Mouse (Mus musculus) heart, embryonic 10.5 days (tissue): ENCODE measurements around the gene Macrod1. TPM values are rescaled to one million over a fixed set of nuclear protein-coding genes. Genes with fewer than 3 reads are reported as not detected.

Source experiments
- DNase-seq: peaks from one replicate; pipeline ENCODE4 v3.0.0-alpha.2; 2017; ENCODE audit warnings: low spot score
- H3K27ac ChIP-seq: fragments of 300-500 bp; sonication (generic); 2 replicates; pipeline ENCODE4 v1.5.1; 2016; ENCODE audit warnings: mild to moderate bottlenecking
- H3K27me3 ChIP-seq: fragments of 300-500 bp; sonication (generic); 2 replicates; pipeline ENCODE4 v1.6.1; 2016; ENCODE audit warnings: mild to moderate bottlenecking; ENCODE audit not compliant: poor library complexity, insufficient read depth, severe bottlenecking
- H3K36me3 ChIP-seq: fragments of 300-500 bp; sonication (generic); 2 replicates; pipeline ENCODE4 v1.6.1; 2016; ENCODE audit warnings: mild to moderate bottlenecking, moderate library complexity
- H3K4me1 ChIP-seq: fragments of 300-500 bp; sonication (generic); 2 replicates; pipeline ENCODE4 v1.6.1; 2016; ENCODE audit warnings: mild to moderate bottlenecking
- H3K4me3 ChIP-seq: fragments of 300-500 bp; sonication (generic); 2 replicates; pipeline ENCODE4 v1.5.1; 2016; ENCODE audit warnings: mild to moderate bottlenecking, moderate library complexity
- H3K9me3 ChIP-seq: fragments of 300-500 bp; sonication (generic); 2 replicates; pipeline ENCODE4 v1.6.1; 2016; ENCODE audit warnings: mild to moderate bottlenecking, moderate library complexity
- WGBS: fragments of 180-500 bp; shearing (Covaris S2); methylation state at CpG from one replicate; pipeline ENCODE4 v1.1.7; 2016; 5-methylcytosine and 5-hydroxymethylcytosine counted together
- polyA plus RNA-seq: library from polyadenylated mRNA; unstranded; fragments of >200 nt; fragmentation: Nextera tagmentation; extraction: Ambion mirVana; gene quantifications from 2 replicates; pipeline ENCODE4 v1.2.1, GENCODE M21; 2016

The Macrod1 gene
- polyA plus RNA-seq, 1 experiment from 2014 or later = 8.0 TPM

- WGBS = 73% methylated on average over 3 of the region's 3 CpGs
- no peaks in the 10 kb centered on the region for H3K9me3 ChIP-seq
- no peaks in the 10 kb centered on the region for H3K36me3 ChIP-seq
- H3K27ac ChIP-seq = no peak overlapping the region
- no peak for DNase-seq
- peaks cover 38% of the 10 kb centered on the region for H3K4me1 ChIP-seq
- peaks cover 84% of the 10 kb centered on the region for H3K27me3 ChIP-seq
- no peak overlapping the region; the same call in 1 of the 2 replicates for H3K4me3 ChIP-seq
These were observed 87.8 kb downstream of the Macrod1 start for GRCm38 (mm10) chr19:7144458-7144857.

- no peak for DNase-seq
- H3K36me3 ChIP-seq = no peaks in the 10 kb centered on the region
- no peak overlapping the region for H3K4me3 ChIP-seq
- peaks cover 93% of the 10 kb centered on the region for H3K27me3 ChIP-seq
- 68% methylated on average over 13 of the region's 13 CpGs for WGBS
- no peak overlapping the region for H3K27ac ChIP-seq
- no peaks in the 10 kb centered on the region for H3K9me3 ChIP-seq
- H3K4me1 ChIP-seq = peaks cover 44% of the 10 kb centered on the region
These were observed 89.8 kb downstream of the Macrod1 start for GRCm38 (mm10) chr19:7146376-7146775.

DNA sequence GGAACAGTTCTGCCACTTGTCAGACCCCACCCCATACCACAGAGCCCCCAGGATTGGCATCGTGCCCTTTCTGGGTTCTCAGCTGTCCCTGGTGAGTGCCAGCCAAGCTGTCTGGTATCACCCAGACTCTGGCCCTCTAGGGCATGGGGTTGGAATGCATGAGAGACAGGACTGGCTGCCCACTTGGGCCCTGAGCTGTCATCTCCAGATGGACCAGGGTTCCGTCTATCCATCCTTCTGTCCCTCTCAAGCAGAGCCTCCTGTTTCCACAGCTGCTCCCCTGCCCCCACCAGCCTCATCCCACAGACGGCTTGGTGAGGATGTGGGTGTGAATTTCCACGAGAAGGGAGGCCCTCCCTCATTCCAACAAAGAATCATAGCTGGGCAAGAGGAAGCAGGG lies 91.5 kb downstream of the Macrod1 start:
- no peaks in the 10 kb centered on the region for H3K36me3 ChIP-seq
- WGBS = 52% methylated on average over 4 of the region's 4 CpGs
- peaks cover 93% of the 10 kb centered on the region for H3K27me3 ChIP-seq
- H3K4me3 ChIP-seq = no peak overlapping the region
- no peak for DNase-seq
- no peaks in the 10 kb centered on the region for H3K9me3 ChIP-seq
- H3K27ac ChIP-seq = no peak overlapping the region
- peaks cover 37% of the 10 kb centered on the region for H3K4me1 ChIP-seq

GRCm38 (mm10) chr19:7148541-7149085 lies 92.0 kb downstream of the Macrod1 start:
- WGBS = 65% methylated on average over 8 of the region's 8 CpGs
- Histone ChIP-seq H3K4me1 (peaks cover 38% of the 10 kb centered on the region), H3K9me3 (no peaks in the 10 kb centered on the region), H3K27me3 (peaks cover 93% of the 10 kb centered on the region), H3K4me3 (no peak overlapping the region), H3K36me3 (no peaks in the 10 kb centered on the region), H3K27ac (no peak overlapping the region)
- no peak for DNase-seq

DNA sequence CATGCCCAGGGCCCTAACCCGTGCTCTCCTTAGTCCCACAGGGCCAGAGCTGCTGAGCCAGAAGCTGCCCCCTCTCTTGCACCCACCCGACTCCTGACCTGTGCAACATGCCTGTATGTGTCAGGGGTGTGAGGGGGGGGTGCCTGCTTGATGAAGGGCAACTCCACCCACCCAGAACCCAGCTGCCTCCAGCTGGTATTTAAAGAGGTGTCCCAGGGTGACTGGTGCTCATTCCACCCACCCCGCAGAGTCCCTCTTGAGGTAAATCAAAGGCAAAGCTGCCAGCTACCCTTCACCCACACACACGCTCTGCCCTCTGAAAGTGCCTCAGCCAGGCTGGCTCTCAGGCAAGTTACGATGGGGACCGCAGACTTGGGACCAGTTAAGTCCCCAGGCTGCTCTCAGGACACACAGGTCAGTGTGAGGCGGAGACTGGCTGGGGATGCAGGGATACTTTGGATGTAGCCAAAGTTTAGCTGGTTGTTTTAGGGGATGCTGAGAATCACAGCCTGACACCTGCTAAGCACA lies 92.6 kb downstream of the Macrod1 start:
- no peak overlapping the region for H3K4me3 ChIP-seq
- WGBS = 66% methylated on average over 7 of the region's 7 CpGs
- H3K4me1 ChIP-seq = peaks cover 32% of the 10 kb centered on the region
- H3K36me3 ChIP-seq = no peaks in the 10 kb centered on the region
- H3K27ac ChIP-seq = 0 out of 2 replicates have a peak overlapping the region, but pooled peaks have one; percentile 16
- H3K27me3 ChIP-seq = peaks cover 97% of the 10 kb centered on the region
- H3K9me3 ChIP-seq = no peaks in the 10 kb centered on the region
- no peak for DNase-seq

GRCm38 (mm10) chr19:7151300-7151926 lies 94.8 kb downstream of the Macrod1 start:
- no peaks in the 10 kb centered on the region for H3K9me3 ChIP-seq
- peaks cover 46% of the 10 kb centered on the region for H3K4me1 ChIP-seq
- H3K36me3 ChIP-seq = no peaks in the 10 kb centered on the region
- WGBS = 66% methylated on average over 7 of the region's 7 CpGs
- H3K27me3 ChIP-seq = peaks cover 88% of the 10 kb centered on the region
- no peak overlapping the region for H3K4me3 ChIP-seq
- no peak for DNase-seq
- H3K27ac ChIP-seq = peak overlapping the region; percentile 81

DNA sequence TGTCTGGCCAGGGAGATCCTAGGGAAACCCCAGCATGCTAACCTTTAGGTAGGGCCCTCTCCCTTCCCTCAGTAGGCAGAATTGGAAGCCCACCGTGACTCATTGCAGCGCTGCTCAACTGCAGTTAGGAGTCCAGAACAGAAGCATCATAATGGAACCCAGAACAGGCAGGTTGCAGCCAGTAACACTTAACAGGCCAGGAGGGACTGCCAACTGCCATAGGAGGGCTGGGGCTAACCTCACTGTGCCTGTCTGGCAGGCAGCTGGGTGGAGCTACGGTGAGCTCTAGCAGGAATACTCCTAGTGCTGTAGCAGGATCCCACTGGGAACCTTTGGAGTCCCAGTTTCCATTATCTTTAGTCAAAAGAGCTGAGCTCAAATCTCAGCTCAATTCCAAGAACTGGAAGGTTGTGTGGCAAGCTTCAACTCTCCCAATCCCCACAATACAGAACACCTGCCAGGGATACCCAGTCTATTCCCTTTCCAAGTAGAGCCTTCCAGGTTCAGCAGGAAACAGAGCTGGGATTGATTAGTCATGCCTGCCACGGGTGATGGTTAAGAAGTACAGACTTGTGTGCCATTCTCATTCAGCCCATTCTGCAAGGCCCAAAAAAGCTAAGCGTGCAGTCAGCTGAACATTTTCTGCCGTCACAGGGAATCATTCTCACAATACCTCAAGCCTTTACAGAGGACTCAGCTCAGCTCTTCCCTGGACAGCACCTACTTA lies 95.5 kb downstream of the Macrod1 start:
- Histone ChIP-seq H3K4me1 (peaks cover 50% of the 10 kb centered on the region), H3K36me3 (no peaks in the 10 kb centered on the region), H3K4me3 (no peak overlapping the region), H3K27ac (peak overlapping the region; percentile 81; the same call in 1 of the 2 replicates), H3K9me3 (no peaks in the 10 kb centered on the region), H3K27me3 (peaks cover 88% of the 10 kb centered on the region)
- WGBS = 88% methylated on average over 6 of the region's 6 CpGs
- DNase-seq = no peak

GRCm38 (mm10) chr19:7153232-7153631 lies 96.6 kb downstream of the Macrod1 start:
- WGBS = 22% methylated on average over 7 of the region's 7 CpGs
- Histone ChIP-seq H3K36me3 (no peaks in the 10 kb centered on the region), H3K4me3 (no peak overlapping the region), H3K4me1 (peaks cover 54% of the 10 kb centered on the region), H3K9me3 (no peaks in the 10 kb centered on the region), H3K27me3 (peaks cover 88% of the 10 kb centered on the region), H3K27ac (no peak overlapping the region)
- no peak for DNase-seq

GRCm38 (mm10) chr19:7155196-7155595 lies 98.6 kb downstream of the Macrod1 start:
- Histone ChIP-seq H3K27me3 (peaks cover 89% of the 10 kb centered on the region), H3K4me1 (peaks cover 52% of the 10 kb centered on the region)

GRCm38 (mm10) chr19:7157734-7158133 lies 101.1 kb downstream of the Macrod1 start:
- Histone ChIP-seq H3K36me3 (no peaks in the 10 kb centered on the region), H3K27me3 (peaks cover 90% of the 10 kb centered on the region), H3K4me1 (peaks cover 49% of the 10 kb centered on the region), H3K4me3 (no peak overlapping the region), H3K9me3 (no peaks in the 10 kb centered on the region), H3K27ac (no peak overlapping the region)
- 47% methylated on average over 14 of the region's 14 CpGs for WGBS
- no peak for DNase-seq

More at GRCm38 (mm10) chr19:7155196-7155595, 98.6 kb downstream of the Macrod1 start:
- Histone ChIP-seq H3K36me3 (no peaks in the 10 kb centered on the region), H3K9me3 (no peaks in the 10 kb centered on the region), H3K27ac (no peak overlapping the region; the same call in 1 of the 2 replicates), H3K4me3 (no peak overlapping the region)
- WGBS = 70% methylated on average over 6 of the region's 6 CpGs
- no peak for DNase-seq

- H3K4me3 ChIP-seq = peak overlapping the region; percentile 31; the same call in 1 of the 2 replicates
- H3K27me3 ChIP-seq = peaks cover 96% of the 10 kb centered on the region
- H3K27ac ChIP-seq = peak overlapping the region; percentile 36; the same call in 1 of the 2 replicates
- no peak for DNase-seq
- peaks cover 48% of the 10 kb centered on the region for H3K4me1 ChIP-seq
- H3K36me3 ChIP-seq = no peaks in the 10 kb centered on the region
- WGBS = 4% methylated on average over 14 of the region's 14 CpGs
- H3K9me3 ChIP-seq = no peaks in the 10 kb centered on the region
These were observed 103.7 kb downstream of the Macrod1 start for GRCm38 (mm10) chr19:7160151-7160906.

- Histone ChIP-seq H3K27ac (no peak overlapping the region), H3K36me3 (no peaks in the 10 kb centered on the region), H3K4me3 (no peak overlapping the region), H3K4me1 (peaks cover 54% of the 10 kb centered on the region), H3K9me3 (no peaks in the 10 kb centered on the region), H3K27me3 (peaks cover 98% of the 10 kb centered on the region)
- DNase-seq = no peak
- WGBS = 61% methylated on average over 3 of the region's 3 CpGs
These were observed 104.5 kb downstream of the Macrod1 start for GRCm38 (mm10) chr19:7161064-7161463.
